Mouse (Mus musculus) left cerebral cortex, postnatal 36 days (tissue): ENCODE data around the gene Prkd2. TPM values are rescaled to one million over a fixed set of nuclear protein-coding genes. Genes with fewer than 3 reads are reported as not detected.

Source experiments
- DNase-seq, 2 experiments: peaks; one replicate each; pipeline ENCODE4 v3.0.0; 2021 to 2022; ENCODE audit warnings: low spot score in 2 of 2, mixed read lengths in 1 of 2
- intact Hi-C: fragments of 180-260 bp; cut with DNase I; formaldehyde crosslinking; loops from one replicate; pipeline ENCODE4 v1.15.1; 2025
- total RNA-seq, 2 experiments: library from RNA; stranded (reverse); gene quantifications; 2 replicates each; pipeline ENCODE4 v1.2.3; 2021

The Prkd2 gene
- total RNA-seq, 2 experiments from 2014 or later: 3.1 to 7.1 TPM

DNA sequence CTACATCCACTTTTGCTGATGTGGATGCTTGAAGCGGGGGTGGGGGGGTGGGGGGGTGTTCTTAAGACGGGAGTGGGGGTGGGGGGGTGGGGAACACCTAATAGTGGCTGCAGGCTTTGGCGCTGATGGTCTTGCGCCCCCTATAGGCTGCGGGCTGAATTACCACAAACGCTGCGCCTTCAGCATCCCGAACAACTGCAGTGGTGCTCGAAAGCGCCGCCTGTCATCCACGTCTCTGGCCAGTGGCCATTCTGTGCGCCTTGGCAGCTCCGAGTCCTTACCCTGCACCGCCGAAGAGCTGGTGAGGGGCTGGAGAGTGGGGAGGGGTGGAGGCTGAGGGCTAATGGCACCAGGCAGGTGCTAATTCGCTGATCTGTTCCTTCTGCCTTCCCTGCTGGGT, 5.9 kb downstream of the Prkd2 start:
- intact Hi-C loops: loop anchor here (5.0 kb wide), 1 partner anchor 36 kb away; no protein-coding TSS in a partner anchor
- peak; percentile 62 to 69 for DNase-seq

DNA sequence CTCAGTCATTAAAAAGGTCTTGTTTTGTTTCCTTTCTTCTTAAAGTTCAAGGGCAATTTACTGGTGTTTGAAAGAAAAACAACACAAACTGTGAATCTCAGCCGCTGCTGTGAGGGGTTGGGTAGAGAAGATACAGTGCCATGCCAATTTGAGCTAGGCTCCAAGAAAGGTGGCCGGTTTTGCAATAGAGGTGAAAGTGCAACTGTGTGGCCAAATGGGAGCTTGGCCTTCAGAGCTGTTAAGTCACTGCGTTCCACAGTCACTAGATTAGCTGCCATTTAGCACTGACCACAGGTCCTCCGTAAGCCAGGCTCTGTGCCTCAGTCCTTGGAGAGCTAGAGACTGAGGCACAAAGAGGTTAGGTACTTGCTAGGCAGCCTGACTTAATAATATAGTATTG, 8.9 kb downstream of the Prkd2 start:
- intact Hi-C loops: no loop called here
- DNase-seq: no peak

DNA sequence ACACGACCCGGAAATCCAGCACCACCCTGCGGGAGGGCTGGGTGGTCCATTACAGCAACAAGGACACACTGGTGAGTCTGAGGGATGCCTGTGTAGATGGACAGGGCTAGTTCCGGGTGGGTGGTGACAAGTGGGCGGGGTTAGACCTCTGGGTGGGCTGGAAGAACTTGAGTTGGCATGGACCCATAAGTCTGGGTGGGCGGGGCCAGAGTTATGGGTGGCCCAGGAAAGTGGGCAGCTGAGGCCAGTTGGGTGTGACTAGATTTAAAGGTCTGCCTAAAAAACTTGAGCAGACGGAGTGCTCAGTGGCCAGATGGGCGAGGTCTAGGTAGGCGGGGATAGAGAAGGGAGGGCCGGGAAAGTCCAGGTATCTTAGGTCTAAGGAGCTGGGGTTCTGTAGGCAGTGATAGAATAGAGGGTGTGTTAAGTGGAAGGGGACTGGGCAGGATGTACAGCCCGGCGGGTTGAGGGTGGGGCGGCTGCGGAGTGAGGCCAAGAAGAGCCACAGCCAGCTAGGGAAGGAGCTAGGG, 10.7 kb downstream of the Prkd2 start:
- DNase-seq: no peak
- intact Hi-C loops: no loop called here

DNA sequence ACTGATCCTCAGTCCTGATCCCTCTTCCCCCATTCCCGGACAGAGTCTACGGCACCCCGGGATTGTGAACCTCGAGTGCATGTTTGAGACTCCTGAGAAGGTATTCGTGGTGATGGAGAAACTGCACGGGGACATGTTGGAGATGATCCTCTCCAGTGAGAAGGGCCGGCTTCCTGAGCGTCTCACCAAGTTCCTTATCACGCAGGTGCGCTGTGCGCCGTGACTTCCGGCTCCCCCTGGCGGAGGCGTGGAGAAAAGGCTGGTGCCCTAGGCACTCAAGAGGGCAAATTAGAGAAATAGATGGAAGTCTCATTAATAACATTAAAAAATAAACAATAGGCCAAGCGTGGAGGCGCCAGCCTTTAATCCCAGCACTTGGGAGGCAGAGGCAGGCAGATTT, 15.6 kb downstream of the Prkd2 start:
- no peak for DNase-seq
- intact Hi-C loops: loop anchor here (5.0 kb wide), 1 partner anchor 36 kb away; no protein-coding TSS in a partner anchor

DNA sequence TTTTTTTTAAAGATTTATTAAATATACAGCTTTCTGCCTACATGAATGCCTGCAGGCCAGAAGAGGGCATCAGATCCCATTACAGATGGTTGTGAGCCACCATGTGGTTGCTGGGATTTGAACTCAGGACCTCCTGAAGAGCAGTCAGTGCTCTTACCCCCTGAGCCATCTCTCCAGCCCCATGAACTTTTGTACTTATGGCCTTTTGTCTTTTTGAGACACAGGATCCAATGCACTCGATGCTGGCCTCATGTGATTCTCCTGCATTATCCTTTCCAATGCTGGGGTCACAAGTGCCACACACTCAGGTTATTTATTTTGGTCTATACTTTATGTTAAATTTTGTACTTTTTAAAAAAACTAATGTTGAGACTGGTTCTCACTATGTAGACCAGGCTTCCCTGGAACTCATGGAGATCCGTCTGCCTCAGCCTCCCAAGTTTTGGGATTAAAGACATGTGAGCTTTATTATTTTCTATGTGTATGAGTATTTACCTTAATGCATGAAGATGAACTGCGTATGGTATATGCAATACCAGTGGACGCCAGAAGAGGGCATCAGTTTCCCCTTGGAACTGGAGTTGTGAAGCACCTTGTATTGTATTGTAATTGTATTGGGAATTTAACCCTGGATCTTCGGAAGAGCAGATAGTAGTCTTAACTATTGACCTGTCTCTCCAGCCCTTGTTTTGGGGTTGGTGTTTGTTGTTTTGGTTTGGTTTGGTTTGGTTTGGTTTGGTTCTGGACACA, 17.4 kb downstream of the Prkd2 start:
- peak in 1 of 2 experiments; percentile 41 for DNase-seq
- intact Hi-C loops: loop anchor here (5.0 kb wide), 1 partner anchor 38 kb away; no protein-coding TSS in a partner anchor

DNA sequence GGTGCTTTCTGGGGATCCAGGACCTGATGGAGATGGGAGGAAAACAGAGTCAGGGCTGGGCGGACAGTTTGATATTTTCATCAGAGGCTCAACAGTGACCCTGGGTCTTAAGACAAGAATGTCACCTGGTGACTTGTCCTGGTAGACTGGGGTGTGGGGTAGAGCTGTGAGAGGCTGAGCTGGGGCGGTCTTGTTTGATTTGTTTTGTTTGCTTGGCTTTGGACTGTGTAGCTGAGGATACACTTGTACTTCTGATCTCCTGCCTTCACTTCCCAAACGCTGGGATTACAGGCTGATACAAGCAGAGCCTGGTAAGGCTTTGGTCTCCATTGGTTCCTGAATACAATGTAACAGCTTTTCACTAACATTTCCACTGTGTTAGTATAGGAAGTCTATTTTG, 24.8 kb downstream of the Prkd2 start:
- intact Hi-C loops: no loop called here
- DNase-seq: no peak

DNA sequence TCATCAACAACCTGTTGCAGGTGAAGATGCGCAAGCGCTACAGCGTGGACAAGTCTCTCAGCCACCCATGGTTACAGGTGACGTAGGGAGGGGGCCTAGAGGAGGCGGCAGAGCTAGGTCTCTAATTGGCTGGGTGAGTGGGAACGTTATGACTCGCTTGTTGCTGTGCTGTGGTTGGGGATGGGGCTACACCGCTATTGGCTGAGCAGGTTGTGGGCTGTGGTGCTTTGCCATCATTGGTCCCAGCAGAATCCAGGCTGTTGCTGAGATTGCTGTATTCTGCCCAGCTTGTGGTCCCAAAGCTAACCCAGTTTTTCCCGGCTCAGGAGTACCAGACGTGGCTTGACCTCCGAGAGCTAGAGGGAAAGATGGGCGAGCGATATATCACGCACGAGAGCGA, 26.8 kb downstream of the Prkd2 start:
- intact Hi-C loops: no loop called here
- peak; percentile 89 to 90 for DNase-seq

DNA sequence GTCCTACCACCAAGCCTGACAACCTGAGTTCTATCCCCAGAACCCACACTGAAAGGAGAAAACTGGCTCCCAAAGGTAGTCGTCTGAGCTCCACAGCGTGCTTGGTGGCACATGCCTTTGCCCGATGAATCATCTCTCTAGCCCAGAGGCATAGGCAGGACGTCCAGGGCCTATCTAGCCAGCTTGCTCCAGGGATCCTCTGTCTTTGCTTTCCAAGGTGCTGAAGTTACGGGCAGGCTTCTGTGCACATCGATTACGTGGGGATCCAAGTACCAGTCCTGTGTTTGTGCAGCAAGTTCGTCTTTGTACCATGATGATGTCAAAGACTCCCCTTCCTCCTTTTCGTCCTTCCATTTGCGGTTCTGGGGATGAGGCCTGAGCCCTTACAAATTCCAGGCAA, 28.9 kb downstream of the Prkd2 start:
- intact Hi-C loops: no loop called here

DNA sequence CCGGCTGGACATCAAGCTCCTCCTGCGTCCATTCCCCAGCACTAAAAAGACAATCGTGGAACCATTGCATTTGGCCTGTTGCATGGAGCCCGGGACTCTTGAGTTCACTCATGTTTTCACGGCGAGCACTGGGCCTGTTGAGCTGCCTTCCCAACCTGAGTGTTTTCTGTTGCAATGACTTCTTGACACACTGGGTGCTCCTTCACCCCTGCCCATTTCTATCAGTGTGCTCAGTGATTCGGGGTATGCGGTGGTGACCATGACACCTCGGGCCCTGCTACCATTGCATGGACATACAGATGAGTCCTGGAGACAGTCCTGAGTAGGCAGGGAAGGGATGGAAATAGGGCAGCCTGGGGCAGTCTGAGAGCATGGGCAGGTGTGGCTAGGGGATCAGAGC, 29.8 kb downstream of the Prkd2 start:
- DNase-seq: no peak
- intact Hi-C loops: no loop called here

More for the DNA sequence above, 28.9 kb downstream of the Prkd2 start:
- no peak for DNase-seq

DNA sequence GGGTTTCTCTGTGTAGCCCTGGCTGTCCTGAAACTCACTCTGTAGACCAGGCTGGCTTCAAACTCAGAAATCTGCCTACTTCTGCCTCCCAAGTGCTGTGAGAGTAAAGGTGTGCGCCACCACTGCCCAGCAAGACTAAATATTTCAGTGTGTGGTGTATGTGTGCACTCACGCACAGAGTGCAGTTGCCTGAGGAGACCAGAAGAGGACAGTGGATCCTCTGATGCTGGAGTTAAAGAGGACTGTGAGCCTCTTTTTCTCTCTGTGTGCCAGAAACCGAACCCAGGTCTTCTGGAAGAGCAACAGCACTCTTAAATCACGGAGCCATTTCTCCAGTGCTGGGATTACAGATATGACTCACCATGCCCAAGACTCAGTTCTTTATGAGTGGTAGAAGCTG, 30.7 kb downstream of the Prkd2 start:
- DNase-seq: no peak
- intact Hi-C loops: no loop called here

DNA sequence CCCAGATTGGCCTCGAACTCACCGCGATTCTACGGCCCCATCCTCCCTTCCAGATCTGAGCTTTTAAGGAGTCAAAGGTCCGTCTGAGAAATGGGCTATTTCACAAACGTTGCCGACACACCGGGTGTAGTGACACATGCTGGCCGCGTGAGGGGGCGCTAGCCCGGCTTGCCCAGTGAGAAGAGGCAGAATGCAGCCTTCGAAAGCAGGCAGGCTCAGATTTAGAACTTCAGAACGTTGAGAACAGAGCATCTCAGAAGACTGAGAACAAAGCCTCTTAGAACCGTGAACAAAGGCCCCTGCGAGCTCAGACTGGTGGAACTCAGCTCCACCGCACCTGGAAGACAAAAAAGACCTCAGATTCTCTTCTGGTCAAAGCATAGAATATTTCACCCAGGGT, 31.5 kb downstream of the Prkd2 start:
- intact Hi-C loops: loop anchor here (2.0 kb wide), 1 partner anchor 17 kb away; the partner anchor contains the start of gene Gng8
- peak; percentile 76 to 82 for DNase-seq

DNA sequence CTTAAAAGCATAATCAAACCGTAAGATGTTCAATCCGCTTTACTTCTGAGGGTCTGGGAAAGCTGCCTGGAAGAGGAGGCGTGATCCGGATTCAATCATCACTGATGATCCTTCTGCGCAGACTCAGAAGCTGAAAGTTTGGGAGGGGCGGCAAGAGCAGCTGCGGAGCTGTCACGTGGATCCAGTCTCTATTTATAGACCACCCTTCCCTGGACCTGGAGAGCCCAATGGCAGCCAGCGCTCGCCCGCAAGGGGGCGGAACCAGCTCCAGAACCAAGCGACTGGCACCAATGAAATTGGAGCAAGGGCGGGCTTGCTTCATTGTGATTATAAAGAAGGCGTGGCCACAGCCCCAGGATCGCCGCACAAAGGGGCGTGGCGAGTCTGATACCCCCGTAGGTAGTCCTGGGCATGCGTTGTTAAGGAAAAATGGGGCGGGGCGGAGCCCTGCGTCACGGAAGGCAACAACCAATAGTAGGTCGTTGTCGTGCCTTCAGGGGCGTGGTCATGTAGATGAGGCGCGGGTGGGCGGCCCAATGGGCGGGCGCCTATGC, 32.1 kb downstream of the Prkd2 start:
- intact Hi-C loops: loop anchor here (2.0 kb wide), 1 partner anchor 16 kb away; the partner anchor contains the start of gene Gng8
- DNase-seq: peak; percentile 100

DNA sequence AGATGAGACGGTGACA, 32.4 kb downstream of the Prkd2 start, which contains the start of gene Dact3:
Dact3 (plus strand) TSS at position 8 of the 16 bp plus-strand sequence.
- intact Hi-C loops: loop anchor here (2.0 kb wide), 1 partner anchor 16 kb away; the partner anchor contains the start of gene Gng8
- DNase-seq: no peak

DNA sequence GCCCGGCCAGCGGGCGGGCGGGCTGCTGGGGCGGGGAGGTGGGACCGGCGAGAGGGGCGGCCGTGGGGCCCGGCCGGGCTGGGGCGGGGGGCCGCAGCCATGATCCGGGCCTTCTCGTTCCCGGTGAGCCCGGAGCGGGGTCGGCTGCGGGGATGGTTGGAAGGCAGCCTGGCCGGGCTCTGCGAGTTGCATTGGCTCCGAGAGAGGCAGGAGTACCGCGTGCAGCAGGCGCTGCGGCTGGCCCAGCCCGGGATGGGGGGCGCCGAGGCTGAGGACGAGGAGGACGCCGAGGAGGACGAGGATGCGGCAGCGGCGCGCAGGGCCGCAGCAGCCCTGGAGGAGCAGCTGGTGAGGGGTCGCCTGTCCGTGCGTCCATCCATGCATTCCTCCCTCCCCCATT, 32.6 kb downstream of the Prkd2 start:
- intact Hi-C loops: loop anchor here (2.0 kb wide), 1 partner anchor 15 kb away; the partner anchor contains the start of gene Gng8

DNA sequence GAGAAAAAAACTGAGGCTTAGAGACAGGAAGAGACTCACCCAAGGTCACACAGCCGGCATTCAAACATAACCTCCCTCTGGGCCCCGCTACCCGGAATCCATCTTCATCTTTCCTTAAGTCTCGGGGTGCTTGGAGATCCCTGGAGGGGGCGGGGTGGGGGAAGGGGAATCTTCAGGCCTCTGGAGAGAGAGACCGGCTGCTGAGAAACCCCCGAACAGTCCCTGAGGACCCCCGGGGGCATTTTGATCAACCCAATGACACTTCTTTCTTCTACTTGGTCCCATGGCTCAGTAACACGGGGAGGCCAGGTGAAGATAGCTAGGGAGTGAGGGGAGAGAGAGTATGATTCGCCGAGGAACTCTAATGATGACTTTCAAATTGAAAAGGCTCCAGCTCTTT, 33.3 kb downstream of the Prkd2 start:
- no peak for DNase-seq
- intact Hi-C loops: no loop called here

More for the DNA sequence above, 32.6 kb downstream of the Prkd2 start:
- no peak for DNase-seq

DNA sequence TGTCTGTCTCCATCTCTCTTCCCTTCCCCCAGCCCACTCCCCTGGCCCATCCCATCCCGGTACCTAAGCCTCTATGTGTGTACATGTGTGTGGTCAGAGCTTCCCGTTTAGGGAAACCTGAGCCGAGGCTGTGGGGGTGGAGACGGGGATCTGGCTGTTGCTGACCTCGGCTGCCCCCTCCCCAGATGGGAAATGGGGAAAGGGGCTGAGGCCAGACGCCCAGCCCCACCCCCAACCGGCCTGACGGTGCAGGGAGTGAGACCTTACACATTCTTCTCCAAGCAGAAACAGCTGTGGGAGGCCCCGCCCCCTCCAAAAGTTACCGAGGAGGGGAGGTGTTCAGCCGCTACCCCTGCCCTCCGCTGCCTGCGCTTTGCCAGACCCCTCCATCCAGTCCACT, 33.9 kb downstream of the Prkd2 start:
- DNase-seq: no peak
- intact Hi-C loops: no loop called here

DNA sequence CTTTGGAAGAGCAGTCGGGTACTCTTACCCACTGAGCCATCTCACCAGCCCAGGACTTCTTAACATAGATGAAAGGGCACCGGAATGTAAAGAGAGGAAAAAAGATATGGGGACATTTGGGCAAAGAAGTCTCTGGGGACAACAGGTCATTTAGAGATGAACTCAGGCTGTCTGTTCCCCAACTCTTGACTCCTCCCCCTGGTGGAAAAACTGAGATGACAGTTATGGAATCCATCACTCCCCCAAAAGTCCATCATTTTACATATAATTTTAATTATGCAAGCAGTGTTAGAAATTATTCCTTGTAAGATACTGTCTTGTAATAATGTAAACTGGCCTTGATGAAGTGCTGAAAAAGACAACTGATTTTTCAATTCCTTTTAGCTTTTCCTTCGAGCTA, 35.0 kb downstream of the Prkd2 start:
- no peak for DNase-seq
- intact Hi-C loops: no loop called here

DNA sequence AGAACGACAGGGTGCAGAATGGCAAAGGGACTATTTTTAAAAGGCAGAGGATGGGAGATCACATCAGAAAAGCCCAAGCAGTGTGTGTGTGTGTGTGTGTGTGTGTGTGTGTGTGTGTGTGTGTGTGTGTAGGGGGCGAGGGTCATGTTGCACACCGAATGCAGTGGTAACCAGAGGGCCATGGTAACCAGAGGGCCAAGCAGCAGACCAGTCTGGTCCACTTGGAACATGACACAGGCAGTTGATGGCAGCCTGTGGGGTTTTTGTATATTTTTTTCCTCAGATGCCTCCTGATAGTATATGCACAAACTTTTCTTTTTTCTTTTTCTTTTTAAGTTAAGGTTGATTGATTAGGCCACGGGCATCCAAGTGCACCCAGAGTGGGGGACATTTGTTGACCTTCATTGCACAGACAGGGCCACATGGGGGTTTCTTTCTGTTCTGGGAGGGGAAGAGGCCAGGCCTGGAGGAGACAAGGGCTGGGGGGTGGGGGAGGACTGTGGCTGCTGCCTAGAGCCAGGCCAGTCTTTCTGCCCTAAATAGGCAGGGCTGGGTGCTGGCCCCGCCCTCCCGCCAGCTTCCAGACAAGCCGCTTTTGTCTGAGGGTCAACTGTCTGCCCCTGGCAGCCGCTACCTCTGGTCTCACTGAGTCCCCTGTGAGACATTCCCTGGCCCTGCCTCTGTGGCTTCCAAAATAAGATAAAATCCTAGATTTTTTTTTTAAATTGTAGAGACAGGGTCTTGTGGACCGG, 37.3 kb downstream of the Prkd2 start:
- no peak for DNase-seq
- intact Hi-C loops: loop anchor here (10.0 kb wide), 1 partner anchor 135 kb away; no protein-coding TSS in a partner anchor

DNA sequence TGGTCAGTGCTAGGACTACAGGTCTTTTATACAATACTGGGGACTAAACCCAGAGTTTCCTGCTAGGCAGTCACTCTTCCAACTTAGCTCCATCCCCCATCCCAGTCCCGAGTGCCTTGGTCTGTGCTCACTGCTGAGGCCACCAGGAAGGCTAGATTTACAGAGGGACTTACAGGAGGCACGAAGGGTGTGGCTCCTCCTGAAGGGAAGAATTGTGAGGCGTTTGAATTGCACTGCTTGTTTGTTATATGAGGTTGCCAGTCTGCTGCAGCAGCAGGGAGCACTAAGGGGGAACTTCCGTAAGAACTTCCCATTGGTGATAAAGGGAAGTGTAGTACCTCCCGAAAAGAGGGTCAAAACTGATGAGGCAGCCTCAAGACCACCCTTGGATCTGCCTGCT, 37.9 kb downstream of the Prkd2 start:
- intact Hi-C loops: loop anchor here (10.0 kb wide), 1 partner anchor 136 kb away; no protein-coding TSS in a partner anchor
- DNase-seq: no peak

DNA sequence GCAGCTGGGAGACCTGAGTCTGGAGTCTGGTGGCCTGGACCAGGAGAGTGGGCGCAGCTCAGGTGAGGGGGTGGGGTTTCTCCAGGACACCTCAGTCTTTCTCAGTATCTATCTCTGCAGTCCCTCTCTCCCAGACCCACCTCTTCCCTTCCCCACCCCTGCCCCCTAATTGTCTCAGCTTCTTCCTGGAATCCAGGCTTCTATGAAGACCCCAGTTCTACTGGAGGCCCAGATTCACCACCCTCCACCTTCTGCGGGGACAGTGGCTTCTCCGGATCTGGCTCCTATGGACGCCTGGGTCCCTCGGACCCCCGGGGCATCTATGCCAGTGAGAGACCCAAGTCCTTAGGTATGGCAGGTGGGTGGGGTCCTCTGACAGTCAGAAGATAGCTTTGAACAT, 40.5 kb downstream of the Prkd2 start:
- DNase-seq: no peak
- intact Hi-C loops: loop anchor here (10.0 kb wide), 1 partner anchor 138 kb away; no protein-coding TSS in a partner anchor
